Comparison of ENCODE assay signal across 27 mouse cellular contexts in the genomic region with DNA sequence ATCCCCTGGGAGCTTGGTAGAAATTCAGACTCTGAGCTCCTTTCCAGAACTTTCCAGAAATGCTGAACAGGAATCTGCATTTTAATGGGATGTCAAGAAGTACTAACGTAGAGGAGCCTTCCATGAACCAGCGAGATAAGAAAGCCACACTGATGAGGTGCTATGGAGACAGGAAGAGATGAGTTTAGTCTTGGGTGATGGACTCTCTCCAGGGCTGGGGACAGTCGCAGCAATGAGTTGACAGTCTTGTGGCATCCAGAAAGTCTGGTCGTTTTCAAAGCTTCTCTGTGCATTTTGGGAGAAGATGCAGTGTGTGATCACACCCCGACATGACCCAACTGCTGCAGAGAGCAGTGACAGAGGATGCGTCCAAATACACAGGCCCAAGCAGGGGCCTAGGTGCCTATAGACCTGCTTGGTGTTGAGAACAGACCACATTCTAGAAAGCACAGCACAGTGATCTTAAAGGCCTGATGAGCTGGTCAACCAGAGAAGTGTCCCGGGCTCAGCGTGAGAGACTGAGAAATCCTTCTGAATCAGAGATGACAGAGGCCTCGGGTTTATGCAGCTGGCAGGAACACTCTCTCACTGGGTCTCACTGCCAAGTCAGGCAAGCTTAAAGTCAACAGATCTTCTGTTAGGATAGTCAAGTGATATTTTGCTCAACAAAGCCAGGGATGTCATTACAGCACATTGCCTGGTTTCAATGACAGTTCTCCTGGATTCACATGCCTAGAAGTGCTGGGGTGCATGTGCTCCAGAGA.
DNase-seq lines count a peak whose midpoint lies in the region; ATAC-seq and TF ChIP-seq lines count a peak whose summit lies in the region.
"Had no signal": no experiment of that assay in that cellular context is flagged by ENCODE, and none has a peak within 500 bp of the region (broad histone marks: within the 10 kb centered on the region; RNA-seq: fewer than 3 reads in every experiment).

No protein-coding gene starts in this region.

- no peaks in the 10 kb centered on the region for H3K27me3 ChIP-seq in midbrain, postnatal 0 days (ENCODE audit: insufficient read depth, low read length)
- no peaks in the 10 kb centered on the region for H3K27me3 ChIP-seq in midbrain, embryonic 13.5 days
- H3K27me3 ChIP-seq in lung, postnatal 0 days (replicated peaks; ENCODE audit: insufficient read depth, low read length), result no peaks in the 10 kb centered on the region
- H3K27me3 ChIP-seq: embryonic facial prominence, embryonic 13.5 days; heart, embryonic 13.5 days; kidney, embryonic 15.5 days; midbrain, embryonic 12.5 days had no signal

- no peak overlapping the region for H3K9ac ChIP-seq in midbrain, postnatal 0 days (replicated peaks; ENCODE audit: low read length, poor library complexity, severe bottlenecking)
- H3K9ac ChIP-seq in midbrain, embryonic 13.5 days (replicated peaks), result no peak overlapping the region
- H3K9ac ChIP-seq in lung, postnatal 0 days (replicated peaks; ENCODE audit: low read depth), result no peak overlapping the region
- H3K9ac ChIP-seq: embryonic facial prominence, embryonic 13.5 days; heart, embryonic 13.5 days; kidney, embryonic 15.5 days; midbrain, embryonic 12.5 days had no signal

- no peak overlapping the region for H3K4me2 ChIP-seq in midbrain, postnatal 0 days (ENCODE audit: low read depth, low read length, poor library complexity, severe bottlenecking)
- H3K4me2 ChIP-seq in midbrain, embryonic 13.5 days (replicated peaks), result no peak overlapping the region
- H3K4me2 ChIP-seq in lung, postnatal 0 days (replicated peaks; ENCODE audit: low read depth, low read length), result no peak overlapping the region
- H3K4me2 ChIP-seq: embryonic facial prominence, embryonic 13.5 days; heart, embryonic 13.5 days; midbrain, embryonic 12.5 days had no signal

- no peaks in the 10 kb centered on the region for H3K36me3 ChIP-seq in midbrain, postnatal 0 days (ENCODE audit: insufficient read depth, low read length)
- no peaks in the 10 kb centered on the region for H3K36me3 ChIP-seq in midbrain, embryonic 13.5 days
- no peaks in the 10 kb centered on the region for H3K36me3 ChIP-seq in lung, postnatal 0 days (ENCODE audit: insufficient read depth, low read length)
- H3K36me3 ChIP-seq: embryonic facial prominence, embryonic 13.5 days; forebrain, embryonic 10.5 days; heart, embryonic 13.5 days; hindbrain, embryonic 10.5 days; kidney, embryonic 15.5 days; midbrain, embryonic 12.5 days had no signal

- TF ChIP-seq EP300 in lung, postnatal 0 days (IDR thresholded peaks at IDR 0.05), result no peak

- no peaks in the 10 kb centered on the region for H3K4me1 ChIP-seq in midbrain, postnatal 0 days (ENCODE audit: insufficient read depth, low read length)
- no peaks in the 10 kb centered on the region for H3K4me1 ChIP-seq in midbrain, embryonic 13.5 days (replicated peaks)
- H3K4me1 ChIP-seq in lung, postnatal 0 days (ENCODE audit: insufficient read depth, low read depth, low read length), result no peaks in the 10 kb centered on the region
- H3K4me1 ChIP-seq: embryonic facial prominence, embryonic 13.5 days; midbrain, embryonic 12.5 days had no signal

- H3K9me3 ChIP-seq in midbrain, postnatal 0 days (ENCODE audit: low read length), result no peaks in the 10 kb centered on the region
- no peaks in the 10 kb centered on the region for H3K9me3 ChIP-seq in midbrain, embryonic 13.5 days
- H3K9me3 ChIP-seq in lung, postnatal 0 days (ENCODE audit: low read length), result no peaks in the 10 kb centered on the region
- H3K9me3 ChIP-seq: embryonic facial prominence, embryonic 13.5 days; forebrain, embryonic 10.5 days; heart, embryonic 13.5 days; hindbrain, embryonic 10.5 days; kidney, embryonic 15.5 days; midbrain, embryonic 12.5 days had no signal

- ATAC-seq in midbrain, postnatal 0 days (ENCODE audit: low FRiP score), result no peak
- ATAC-seq in midbrain, embryonic 13.5 days, result no peak
- peak; percentile 69 for ATAC-seq in lung, postnatal 0 days
- ATAC-seq in granulocyte monocyte progenitor cell, adult 5-6 weeks (replicated peaks; ENCODE audit: poor library complexity, severe bottlenecking), result no peak
- ATAC-seq: hindbrain, embryonic 16.5 days had no signal

- H3K27ac ChIP-seq in midbrain, postnatal 0 days (ENCODE audit: low read depth, low read length), result no peak overlapping the region
- no peak overlapping the region for H3K27ac ChIP-seq in midbrain, embryonic 13.5 days
- H3K27ac ChIP-seq in lung, postnatal 0 days (ENCODE audit: low read length), result no peak overlapping the region
- H3K27ac ChIP-seq: embryonic facial prominence, embryonic 13.5 days; forebrain, embryonic 10.5 days; gastrocnemius, adult 2 months; heart, embryonic 13.5 days; hindbrain, embryonic 10.5 days; kidney, embryonic 15.5 days; midbrain, embryonic 12.5 days had no signal

- intact Hi-C loops in heart, postnatal 25 days (cut with DNase I), result no loop called here

- TF ChIP-seq CTCF in midbrain, postnatal 0 days (IDR thresholded peaks at IDR 0.05), result no peak
- no peak for TF ChIP-seq CTCF in lung, postnatal 0 days (IDR thresholded peaks at IDR 0.05)

- no peak overlapping the region for H3K4me3 ChIP-seq in midbrain, postnatal 0 days (ENCODE audit: low read depth, low read length)
- no peak overlapping the region for H3K4me3 ChIP-seq in midbrain, embryonic 13.5 days (replicated peaks)
- no peak overlapping the region for H3K4me3 ChIP-seq in lung, postnatal 0 days (ENCODE audit: low read depth, low read length)
- H3K4me3 ChIP-seq: embryonic facial prominence, embryonic 13.5 days; forebrain, embryonic 10.5 days; gastrocnemius, adult 2 months; heart, embryonic 13.5 days; hindbrain, embryonic 10.5 days; kidney, embryonic 15.5 days; midbrain, embryonic 12.5 days had no signal

- WGBS in midbrain, postnatal 0 days, result 83% methylated on average over 9 of the region's 9 CpGs
- WGBS in midbrain, embryonic 13.5 days, result 84% methylated on average over 9 of the region's 9 CpGs
- 47% methylated on average over 9 of the region's 9 CpGs for WGBS in lung, postnatal 0 days

- DNase-seq in heart, adult 11 months, result peak; percentile 80
- no peak for DNase-seq in heart, postnatal 25 days (ENCODE audit: low spot score)
- peak; percentile 14 for DNase-seq in midbrain, postnatal 0 days (ENCODE audit: low spot score)
- DNase-seq in lung, postnatal 0 days (ENCODE audit: low spot score), result peak; percentile 74
- DNase-seq in lung, postnatal 4 days, result peak; percentile 14 to 62
- no peak for DNase-seq in cerebellum, postnatal 14 days
- DNase-seq: adrenal gland, adult 2 months; adrenal gland, postnatal 36 days; B cell, adult 2 months; cerebellum, adult 2 months; gastrocnemius, adult 2 months; gastrocnemius, postnatal 36 days; heart, postnatal 10 days; kidney, adult 18-20 months; kidney, postnatal 4 days; liver; retina, postnatal 1 day; right cerebral cortex, postnatal 14 days had no signal

Comparison
In these comparisons a context has a peak if more than half of its experiments do, and no peak if none do; other contexts are left out.
1. DNase-seq: peak in heart, adult 11 months (single experiment), midbrain, postnatal 0 days (single experiment), lung, postnatal 0 days (single experiment) and lung, postnatal 4 days (2 of 2); none in heart, postnatal 25 days (single experiment) and cerebellum, postnatal 14 days (0 of 2).